Mouse (Mus musculus) stomach, postnatal 0 days (tissue): ENCODE results near the gene 1700025B11Rik.

Source experiments
- CTCF ChIP-seq: IDR thresholded peaks from 2 replicates; pipeline ENCODE4 v1.5.1; 2016; ENCODE audit warnings: antibody characterized with exemption, low read depth, mild to moderate bottlenecking, moderate library complexity
- EP300 ChIP-seq: optimal IDR thresholded peaks from 2 replicates; pipeline ENCODE3; 2016; ENCODE audit warnings: antibody characterized with exemption

GRCm38 (mm10) chr15:77533216-77533615 is 28.5 kb downstream of the 1700025B11Rik start, which contains the start of gene Apol7c:
- TF ChIP-seq CTCF (no peak), EP300 (no peak)
